Mouse (Mus musculus) ovary, postnatal 36 days (tissue): ENCODE measurements around the gene Gltpd2.
"Not testable (repeated sequence)": the region's sequence is repeated elsewhere in the genome, so short reads cannot be mapped to it uniquely, and the experiment has no call there.

ENCODE experiments used
- DNase-seq: peaks from one replicate; pipeline ENCODE4 v3.0.0; 2022; ENCODE audit warnings: low spot score, mixed read lengths

The Gltpd2 gene

GRCm38 (mm10) chr11:70518436-70518835 is 560 bp upstream of the Gltpd2 start:
- no peak for DNase-seq

DNA sequence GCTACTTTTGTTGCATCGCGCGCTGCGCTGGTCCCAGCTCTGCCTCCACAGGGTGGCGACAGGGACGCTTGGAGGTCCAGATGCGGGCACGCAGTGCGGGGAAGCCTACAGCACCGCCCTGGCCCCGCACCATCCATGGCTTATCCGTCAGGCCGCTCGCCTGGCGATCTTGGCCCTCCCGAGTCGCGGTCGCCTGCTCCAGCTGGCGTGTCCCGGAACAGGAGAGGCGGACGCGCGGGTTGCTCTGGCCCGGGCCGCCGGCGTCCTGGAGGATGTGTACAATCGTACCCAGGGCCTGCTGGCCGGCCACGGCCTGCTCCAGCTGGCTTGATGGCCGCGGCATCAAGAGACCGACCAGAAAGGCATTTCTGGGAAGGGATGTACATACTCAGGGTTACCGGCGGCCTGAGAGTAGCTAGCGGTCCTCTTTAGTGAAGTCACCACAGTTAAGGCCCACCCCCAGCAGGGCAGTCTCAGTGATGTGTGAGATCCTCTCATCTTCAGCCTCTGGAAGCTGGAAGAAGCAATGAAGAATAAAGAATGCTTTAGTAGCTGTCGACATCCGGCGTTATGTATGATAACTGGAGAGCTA is 1.3 kb downstream of the Gltpd2 start:
- DNase-seq: peak; percentile 48

GRCm38 (mm10) chr11:70523306-70523989 is 4.5 kb downstream of the Gltpd2 start:
- not testable (repeated sequence) for DNase-seq

GRCm38 (mm10) chr11:70524782-70525181 is 5.8 kb downstream of the Gltpd2 start:
- no peak for DNase-seq

GRCm38 (mm10) chr11:70525184-70525678 is 6.2 kb downstream of the Gltpd2 start, which contains the start of gene Psmb6:
Gene Psmb6 (plus strand): TSS chr11:70525367.
- DNase-seq: peak; percentile 84

DNA sequence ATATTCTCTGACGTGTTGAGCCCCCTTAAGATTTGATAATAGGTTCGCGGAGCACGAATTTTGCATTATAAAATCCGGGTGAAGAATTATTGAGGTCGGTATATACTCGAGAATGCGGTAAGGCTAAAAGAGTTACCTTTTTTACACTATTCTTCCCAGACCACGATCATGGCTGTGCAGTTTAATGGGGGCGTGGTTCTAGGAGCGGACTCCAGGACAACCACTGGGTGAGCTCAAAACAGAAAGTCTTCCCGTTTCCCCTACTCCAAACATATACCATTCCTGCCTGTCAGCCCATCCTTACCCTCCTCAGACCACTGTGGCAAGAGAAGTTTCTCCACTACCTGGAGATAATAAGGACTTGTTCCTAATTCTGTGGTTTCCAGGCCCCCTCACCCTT is 6.7 kb downstream of the Gltpd2 start:
- no peak for DNase-seq

- no peak for DNase-seq
These were observed 7.2 kb downstream of the Gltpd2 start for GRCm38 (mm10) chr11:70526211-70526610.

DNA sequence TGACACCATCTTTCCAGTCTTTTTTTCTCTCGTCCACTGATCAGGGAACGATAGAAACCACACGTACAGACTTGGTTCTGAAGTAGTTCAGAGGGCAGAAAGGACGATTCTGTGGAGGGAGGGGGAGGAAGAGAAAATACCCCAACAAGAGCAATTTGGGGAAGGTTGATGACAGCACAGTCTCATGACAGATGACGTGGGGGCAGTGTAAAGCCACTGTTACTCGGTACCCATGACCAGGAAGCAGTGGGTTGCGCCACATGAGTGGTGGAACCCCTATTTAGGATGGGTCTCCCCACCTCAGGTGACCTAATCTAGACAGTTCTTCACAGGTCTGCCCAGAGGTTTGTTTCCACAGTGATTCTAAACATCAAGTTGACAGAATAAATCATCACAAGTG is 9.6 kb downstream of the Gltpd2 start:
- no peak for DNase-seq

- not testable (repeated sequence) for DNase-seq
These were observed 12.1 kb downstream of the Gltpd2 start for GRCm38 (mm10) chr11:70531065-70531464.

- no peak for DNase-seq
These were observed 13.8 kb downstream of the Gltpd2 start, which contains the start of gene Gm40193 for GRCm38 (mm10) chr11:70532839-70533238. Gene Gm40193 (minus strand): TSS chr11:70532939.

DNA sequence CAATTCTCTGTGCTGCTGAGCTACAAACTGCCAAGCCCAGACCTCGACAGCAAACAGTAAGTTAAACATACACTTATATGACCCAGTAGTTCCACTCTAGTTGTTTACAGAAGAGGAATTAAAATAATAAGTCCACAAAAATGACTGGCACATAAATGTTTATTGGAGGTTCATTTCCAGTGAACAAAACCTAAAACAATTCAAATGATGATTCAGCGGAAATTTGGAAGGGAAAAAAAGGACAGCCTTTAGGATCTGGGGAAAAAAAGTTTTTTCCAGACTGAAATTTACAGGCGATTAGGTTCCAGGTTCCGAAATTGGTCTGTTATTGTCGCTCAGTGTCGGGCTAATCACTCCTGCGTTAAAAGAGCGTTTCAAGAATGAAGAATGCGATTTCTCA is 20.4 kb downstream of the Gltpd2 start:
- DNase-seq: no peak

GRCm38 (mm10) chr11:70539877-70540587 is 21.0 kb downstream of the Gltpd2 start, which contains the start of gene Pld2:
Gene Pld2 (plus strand): TSS chr11:70540064.
- DNase-seq: peak; percentile 92

- no peak for DNase-seq
These were observed 21.9 kb downstream of the Gltpd2 start for GRCm38 (mm10) chr11:70540928-70541327.

DNA sequence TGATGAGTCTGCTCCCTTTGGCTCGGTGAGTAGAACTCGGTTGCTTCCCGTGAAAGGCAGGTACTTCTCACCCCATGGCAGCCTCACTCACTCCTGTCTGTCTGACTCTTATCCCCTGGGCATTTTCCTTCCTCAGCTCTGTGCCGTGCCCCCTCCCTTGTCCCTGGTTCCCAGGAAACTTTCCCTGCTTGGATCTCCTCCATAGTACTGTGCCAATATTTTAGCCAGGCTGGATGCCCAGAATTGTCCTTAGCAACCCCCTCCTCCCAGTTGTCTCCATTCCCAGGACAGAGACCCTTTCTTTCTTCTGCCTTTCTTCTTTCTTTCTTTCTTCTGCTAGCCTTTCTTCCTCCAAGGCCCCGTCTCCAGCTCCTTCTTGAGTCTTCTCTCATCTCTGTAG is 22.4 kb downstream of the Gltpd2 start:
- DNase-seq: no peak

DNA sequence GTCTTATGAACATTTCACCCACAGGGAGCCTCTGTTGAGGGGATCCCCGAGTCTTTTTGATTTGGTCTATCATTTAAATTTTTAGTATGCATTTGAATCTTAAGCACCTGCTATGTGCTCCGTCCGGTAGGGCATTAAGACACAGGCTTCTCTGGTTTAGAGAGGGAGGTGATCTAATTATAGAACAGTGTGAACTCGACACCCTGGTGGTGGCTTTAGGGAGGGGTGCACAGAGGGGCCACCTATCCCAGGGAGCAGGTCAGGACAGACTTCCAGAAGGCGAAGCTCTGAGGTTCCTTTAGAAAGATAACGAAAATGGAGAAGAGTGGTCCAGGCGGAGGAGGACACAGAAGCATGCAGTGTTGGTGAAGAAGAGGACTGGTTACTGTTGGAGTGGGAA is 25.5 kb downstream of the Gltpd2 start:
- no peak for DNase-seq

DNA sequence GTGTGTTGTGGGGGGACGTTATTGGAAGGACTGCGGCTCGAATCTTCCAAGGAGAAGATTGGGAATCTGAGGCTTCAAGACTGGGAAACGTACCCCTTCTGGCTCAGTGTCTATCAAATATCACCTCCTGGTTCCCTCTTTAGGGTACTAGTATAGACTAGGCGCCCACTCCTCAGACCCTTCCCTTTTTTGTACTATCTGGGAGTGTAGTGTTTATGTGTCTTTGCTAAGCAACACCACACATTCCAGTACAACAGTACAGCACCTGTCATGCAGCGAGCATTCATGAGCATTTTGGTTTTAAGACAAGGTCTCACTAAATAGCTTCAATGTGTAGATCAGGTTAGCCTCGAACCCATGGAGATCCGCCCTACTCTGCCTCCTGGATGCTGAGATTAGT is 32.5 kb downstream of the Gltpd2 start:
- no peak for DNase-seq

DNA sequence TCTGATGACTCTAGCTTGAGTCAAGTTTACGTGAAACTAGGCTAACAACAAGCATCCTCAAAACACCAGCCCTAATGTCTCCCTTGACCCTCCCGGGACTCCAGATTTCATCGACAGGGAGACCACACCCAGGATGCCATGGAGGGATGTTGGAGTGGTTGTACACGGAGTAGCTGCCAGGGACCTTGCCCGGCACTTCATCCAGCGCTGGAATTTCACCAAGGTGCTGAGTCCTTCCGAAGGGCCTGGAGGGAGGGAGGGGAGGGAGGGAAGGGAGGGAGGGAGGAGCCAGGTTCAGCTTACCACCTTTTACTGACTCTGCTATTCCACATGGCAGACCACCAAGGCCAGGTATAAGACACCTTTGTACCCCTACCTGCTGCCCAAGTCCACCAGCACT is 34.9 kb downstream of the Gltpd2 start:
- DNase-seq: no peak

DNA sequence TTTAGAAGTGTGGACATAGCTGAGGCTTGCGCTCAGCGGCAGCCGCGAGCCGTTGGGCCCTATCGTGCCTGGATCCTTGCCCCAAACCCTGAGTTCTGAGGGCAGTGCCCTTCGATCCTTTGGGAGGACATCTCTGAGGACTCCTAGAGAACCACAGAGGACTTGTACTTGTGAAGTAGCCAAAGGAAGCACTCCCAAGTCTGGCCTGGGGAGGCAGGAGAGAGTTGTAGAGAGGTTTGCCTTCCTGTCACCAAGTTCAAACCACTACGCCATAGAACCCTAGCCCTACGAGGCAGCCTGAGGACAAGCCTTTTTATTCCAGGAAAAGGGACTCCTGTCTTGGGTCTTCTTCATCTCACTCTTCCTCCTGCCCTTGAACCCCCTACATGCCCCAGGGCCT is 38.5 kb downstream of the Gltpd2 start:
- DNase-seq: no peak

GRCm38 (mm10) chr11:70561937-70562286 is 42.9 kb downstream of the Gltpd2 start:
- no peak for DNase-seq

- peak; percentile 93 for DNase-seq
These were observed 43.4 kb downstream of the Gltpd2 start, which contains the start of gene Mink1 for GRCm38 (mm10) chr11:70562287-70562994. Gene Mink1 (plus strand): TSS chr11:70562881.

GRCm38 (mm10) chr11:70562995-70563469 is 44.0 kb downstream of the Gltpd2 start:
- DNase-seq: no peak
